Mouse (Mus musculus) liver, adult 2 months (tissue): Measurements from ENCODE around the gene Taf8. TPM values are rescaled to one million over a fixed set of nuclear protein-coding genes. Genes with fewer than 3 reads are reported as not detected.

Experiments
- DNase-seq: peaks from one replicate; pipeline ENCODE4 v3.0.0-alpha.2; 2011; ENCODE audit warnings: low read depth, low spot score; ENCODE audit errors: extremely low read depth
- H3K27ac ChIP-seq: fragments of 200-500 bp; replicated peaks from 2 replicates; pipeline ENCODE4 v1.5.1; 2012; ENCODE audit warnings: low read depth, mild to moderate bottlenecking, control low read depth, inconsistent platforms, low read length; ENCODE audit not compliant: insufficient read depth
- H3K27me3 ChIP-seq: fragments of 200-500 bp; 2 replicates; pipeline ENCODE4 v1.6.1; 2012; ENCODE audit warnings: mild to moderate bottlenecking, moderate library complexity, low read length, inconsistent platforms; ENCODE audit not compliant: control insufficient read depth, insufficient read depth
- H3K36me3 ChIP-seq: fragments of 200-500 bp; 2 replicates; pipeline ENCODE4 v1.6.1; 2012; ENCODE audit warnings: low read length, inconsistent platforms; ENCODE audit not compliant: control insufficient read depth, insufficient read depth
- H3K4me1 ChIP-seq: fragments of 200-500 bp; 2 replicates; pipeline ENCODE4 v1.6.1; 2011; ENCODE audit warnings: low read length; ENCODE audit not compliant: control insufficient read depth, insufficient read depth
- H3K4me3 ChIP-seq: fragments of 200-500 bp; 2 replicates; pipeline ENCODE4 v1.5.1; 2011; ENCODE audit warnings: low read depth, mild to moderate bottlenecking, control low read depth, low read length, moderate library complexity; ENCODE audit not compliant: insufficient read depth
- H3K79me2 ChIP-seq: fragments of 200-500 bp; 2 replicates; pipeline ENCODE4 v1.6.1; 2012; ENCODE audit warnings: inconsistent platforms, mild to moderate bottlenecking, low read length, moderate library complexity; ENCODE audit not compliant: control insufficient read depth, insufficient read depth
- H3K9ac ChIP-seq: fragments of 200-500 bp; 2 replicates; pipeline ENCODE4 v1.6.1; 2012; ENCODE audit warnings: low read depth, mild to moderate bottlenecking, control low read depth, inconsistent platforms, low read length
- CTCF ChIP-seq: fragments of 200-500 bp; IDR thresholded peaks from 2 replicates; pipeline ENCODE4 v1.5.1; 2011; ENCODE audit warnings: low read depth, low read length, control low read depth
- POLR2A ChIP-seq: fragments of 200-500 bp; IDR thresholded peaks from 2 replicates; pipeline ENCODE4 v1.6.1; 2011; ENCODE audit warnings: low read length, control low read depth; ENCODE audit not compliant: insufficient read depth; ENCODE audit errors: extremely low read depth
- WGBS: fragments of 180-500 bp; shearing (Covaris S2); methylation state at CpG from one replicate; pipeline ENCODE4 v1.1.7; 2018; 5-methylcytosine and 5-hydroxymethylcytosine counted together
- polyA plus RNA-seq: library from polyadenylated mRNA; depleted of rRNA; stranded (reverse); fragments of >200 nt; gene quantifications from 2 replicates; pipeline ENCODE4 v1.2.3, GENCODE M21; 2012
- total RNA-seq: library from RNA; depleted of rRNA; stranded (reverse); fragments of >200 nt; gene quantifications from 2 replicates; pipeline ENCODE4 v1.2.3, GENCODE M21; 2014

Taf8 gene
- total and polyA plus RNA-seq, 2 experiments: 8.2 to 9.6 TPM

DNA sequence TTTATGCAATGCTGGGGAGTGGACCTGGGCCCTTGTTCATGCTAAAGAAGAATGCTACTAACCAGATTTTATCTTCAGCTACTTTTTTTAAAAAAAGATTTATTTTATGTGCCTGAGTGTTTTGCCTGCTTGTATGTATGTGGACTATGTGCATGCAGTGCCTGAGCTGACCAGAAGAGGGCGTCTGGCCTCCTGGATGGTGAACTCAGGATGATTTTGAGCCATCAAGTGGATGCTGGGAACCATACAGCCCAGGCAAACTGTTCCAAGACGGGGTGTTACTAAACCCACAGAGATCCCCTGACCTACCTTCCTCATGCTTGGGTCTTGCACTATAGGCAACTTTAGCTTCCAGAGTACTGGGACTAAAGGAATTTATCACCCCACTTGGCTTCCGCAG lies 26.4 kb downstream of the Taf8 start:
- no peak overlapping the region for H3K4me3 ChIP-seq
- H3K36me3 ChIP-seq: no peaks in the 10 kb centered on the region
- no peaks in the 10 kb centered on the region for H3K79me2 ChIP-seq
- no peaks in the 10 kb centered on the region for H3K27me3 ChIP-seq
- no peak overlapping the region for H3K27ac ChIP-seq
- no peak overlapping the region for H3K9ac ChIP-seq
- 71% methylated on average over 3 of the region's 3 CpGs for WGBS
- TF ChIP-seq POLR2A (no peak), CTCF (peak; percentile 69)
- DNase-seq: no peak
- H3K4me1 ChIP-seq: peaks cover 21% of the 10 kb centered on the region

DNA sequence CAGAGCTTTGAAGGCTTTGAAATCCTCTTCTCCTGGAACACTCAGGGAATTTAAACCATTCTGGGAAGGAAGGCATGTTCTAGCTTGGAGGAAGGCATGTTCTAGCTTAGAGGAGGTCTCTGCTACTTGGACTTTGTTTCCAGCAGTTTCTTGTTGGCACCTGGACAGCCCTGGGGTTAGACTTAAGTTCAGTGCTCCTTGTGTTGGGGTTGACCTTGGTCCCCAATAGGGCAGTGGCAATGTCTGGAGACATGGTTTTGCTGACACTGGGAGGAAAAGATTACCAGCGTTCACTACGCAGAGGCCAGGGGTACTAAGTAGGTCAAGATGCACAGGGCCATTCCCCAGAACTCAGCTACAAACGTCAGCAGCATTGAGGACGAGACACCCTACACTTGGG lies 26.9 kb downstream of the Taf8 start:
- TF ChIP-seq POLR2A (no peak), CTCF (no peak)
- Histone ChIP-seq H3K27ac (no peak overlapping the region), H3K79me2 (no peaks in the 10 kb centered on the region), H3K9ac (no peak overlapping the region), H3K4me1 (peaks cover 21% of the 10 kb centered on the region), H3K4me3 (no peak overlapping the region), H3K27me3 (no peaks in the 10 kb centered on the region), H3K36me3 (no peaks in the 10 kb centered on the region)
- WGBS: 93% methylated on average over 4 of the region's 4 CpGs
- no peak for DNase-seq

DNA sequence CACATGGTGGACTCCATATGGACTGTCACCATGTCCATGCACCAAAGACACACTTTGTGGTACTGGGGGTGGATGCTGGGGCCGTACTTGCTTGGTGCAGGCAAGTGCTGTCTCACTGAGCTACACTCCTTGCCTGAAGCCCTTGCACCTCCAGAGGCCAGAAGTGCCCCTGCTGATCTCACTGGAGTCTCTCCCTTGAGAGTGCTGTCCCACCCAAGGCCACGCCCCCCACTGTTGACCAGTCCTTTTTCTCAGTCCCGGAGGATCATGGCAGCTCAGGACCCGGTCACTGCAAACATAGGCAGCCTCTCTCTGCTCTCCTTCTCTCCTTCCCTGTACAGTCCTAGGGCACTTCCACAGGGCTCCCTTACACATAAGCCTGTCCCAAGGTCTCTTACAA lies 27.8 kb downstream of the Taf8 start:
- DNase-seq: no peak
- H3K4me1 ChIP-seq: peaks cover 21% of the 10 kb centered on the region
- H3K9ac ChIP-seq: no peak overlapping the region
- no peaks in the 10 kb centered on the region for H3K36me3 ChIP-seq
- no peak overlapping the region for H3K4me3 ChIP-seq
- 61% methylated on average over 4 of the region's 4 CpGs for WGBS
- H3K79me2 ChIP-seq: no peaks in the 10 kb centered on the region
- H3K27ac ChIP-seq: peak overlapping the region; percentile 86; the same call in 1 of the 2 replicates
- TF ChIP-seq CTCF (no peak), POLR2A (no peak)
- no peaks in the 10 kb centered on the region for H3K27me3 ChIP-seq

DNA sequence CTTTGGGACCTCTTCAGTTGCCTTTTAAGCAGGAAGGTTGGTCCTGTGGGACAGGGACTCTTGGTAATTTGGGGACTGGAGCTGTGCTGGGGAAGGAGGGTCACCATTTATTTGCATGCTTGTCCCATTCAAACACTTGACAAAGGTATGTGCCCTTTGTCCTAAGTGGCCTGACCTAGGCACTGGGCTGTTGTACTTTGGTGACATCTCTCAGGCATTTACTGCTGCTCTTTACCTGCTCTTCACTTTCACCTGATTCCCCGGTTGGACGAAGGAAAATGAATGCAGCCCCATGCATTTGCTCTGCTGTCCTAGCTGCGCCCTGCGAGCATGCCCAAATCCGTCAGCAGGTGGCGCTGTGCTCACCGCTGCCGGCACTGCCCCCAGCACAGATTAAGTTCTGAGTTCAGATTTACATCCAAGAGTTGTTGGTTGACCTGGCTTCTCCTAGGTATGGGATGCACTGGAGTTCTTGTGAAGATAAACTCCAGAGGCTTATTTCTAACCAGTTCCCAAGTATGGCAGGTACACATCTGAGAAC lies 28.6 kb downstream of the Taf8 start:
- H3K4me1 ChIP-seq: peaks cover 21% of the 10 kb centered on the region
- H3K27me3 ChIP-seq: no peaks in the 10 kb centered on the region
- DNase-seq: peak; percentile 87
- H3K27ac ChIP-seq: peak overlapping the region; percentile 86
- 4% methylated on average over 8 of the region's 8 CpGs for WGBS
- TF ChIP-seq POLR2A (no peak), CTCF (peak; percentile 98)
- no peaks in the 10 kb centered on the region for H3K79me2 ChIP-seq
- H3K4me3 ChIP-seq: no peak overlapping the region
- no peaks in the 10 kb centered on the region for H3K36me3 ChIP-seq
- H3K9ac ChIP-seq: peak overlapping the region; percentile 4; the same call in 1 of the 2 replicates

DNA sequence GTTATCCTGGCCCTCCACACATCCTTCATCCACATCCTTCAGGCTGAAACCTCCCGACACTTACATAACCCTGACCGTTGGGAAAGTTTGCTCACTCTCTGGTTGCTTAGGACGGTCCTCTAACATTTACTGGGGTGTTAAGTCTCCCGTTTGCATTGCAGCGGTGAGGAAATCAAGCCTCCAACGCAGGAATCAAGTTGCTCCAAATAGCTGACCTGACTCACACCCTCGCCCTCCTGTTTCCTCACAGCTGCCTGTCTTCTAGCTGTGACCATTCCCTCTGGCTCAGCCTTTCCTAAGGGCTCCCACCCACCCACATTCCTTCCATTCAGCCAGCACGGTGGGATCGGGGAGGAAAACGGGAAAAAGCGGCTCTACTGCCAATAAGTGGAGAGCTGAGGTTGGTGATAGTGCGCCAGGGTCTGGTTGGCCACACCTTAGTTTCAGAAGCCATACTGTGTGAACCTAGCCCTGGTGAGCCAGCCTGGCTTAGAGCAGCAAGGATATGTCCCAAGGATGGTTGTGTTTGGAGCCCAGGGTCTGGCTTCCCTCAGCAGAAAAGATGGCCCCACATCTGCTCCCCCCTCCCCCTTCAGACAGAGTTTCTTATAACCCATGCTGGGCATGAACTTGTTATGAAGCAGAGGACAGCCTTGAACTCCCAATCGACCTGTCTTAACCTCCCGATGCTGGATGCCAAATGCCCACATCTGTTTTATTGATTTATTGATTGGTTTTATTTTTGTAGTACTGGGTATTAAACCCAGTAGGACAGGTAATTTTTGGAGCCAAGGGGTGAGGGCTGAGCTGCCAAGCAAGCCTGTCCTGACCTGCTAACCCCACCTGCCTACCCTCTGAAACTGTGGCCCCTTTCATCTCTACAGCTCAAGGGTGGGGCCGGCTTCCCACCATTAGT lies 29.4 kb downstream of the Taf8 start:
- Histone ChIP-seq H3K9ac (peak overlapping the region; percentile 4; the same call in 1 of the 2 replicates), H3K4me3 (no peak overlapping the region), H3K4me1 (peaks cover 21% of the 10 kb centered on the region), H3K36me3 (no peaks in the 10 kb centered on the region), H3K79me2 (no peaks in the 10 kb centered on the region), H3K27me3 (no peaks in the 10 kb centered on the region), H3K27ac (peak overlapping the region; percentile 88)
- WGBS: 15% methylated on average over 15 of the region's 15 CpGs
- DNase-seq: peak; percentile 98
- no peak for TF ChIP-seq POLR2A
- no peak for TF ChIP-seq CTCF

DNA sequence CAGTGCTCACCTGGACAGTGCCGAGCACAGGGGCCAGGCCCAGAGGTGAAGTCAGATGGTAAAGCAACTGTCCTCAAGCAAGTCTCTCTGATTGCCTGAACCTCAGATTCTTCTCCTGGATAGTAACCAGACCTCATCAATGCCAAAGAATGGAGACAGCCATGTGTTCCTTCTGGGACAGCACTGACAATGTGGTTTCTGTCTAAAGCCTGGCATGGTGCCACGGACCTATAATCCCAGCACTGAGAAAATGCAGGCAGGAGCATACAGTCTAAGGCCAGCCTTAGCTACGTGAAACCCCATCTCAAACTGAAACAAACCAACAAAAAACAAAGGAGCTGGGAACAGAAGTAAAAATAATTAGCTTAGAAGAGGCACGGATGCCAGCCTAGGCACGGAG lies 31.4 kb downstream of the Taf8 start:
- TF ChIP-seq CTCF (no peak), POLR2A (no peak)
- no peak for DNase-seq
- Histone ChIP-seq H3K9ac (no peak overlapping the region), H3K36me3 (no peaks in the 10 kb centered on the region), H3K79me2 (no peaks in the 10 kb centered on the region), H3K27me3 (no peaks in the 10 kb centered on the region), H3K4me1 (peaks cover 21% of the 10 kb centered on the region), H3K4me3 (no peak overlapping the region), H3K27ac (no peak overlapping the region)
- 82% methylated on average over 5 of the region's 5 CpGs for WGBS
